Mouse (Mus musculus) C2C12 (cell line): ENCODE data around the gene Ppard.

Experiments used
- CTCF ChIP-seq: IDR thresholded peaks from one replicate; pipeline ENCODE4 v1.5.1; 2011; ENCODE audit not compliant: control insufficient read depth, insufficient read depth, insufficient read length
- USF1 ChIP-seq: IDR thresholded peaks from one replicate; pipeline ENCODE4 v1.6.1; 2011; ENCODE audit warnings: low read depth, mild to moderate bottlenecking, control low read depth, moderate library complexity

DNA sequence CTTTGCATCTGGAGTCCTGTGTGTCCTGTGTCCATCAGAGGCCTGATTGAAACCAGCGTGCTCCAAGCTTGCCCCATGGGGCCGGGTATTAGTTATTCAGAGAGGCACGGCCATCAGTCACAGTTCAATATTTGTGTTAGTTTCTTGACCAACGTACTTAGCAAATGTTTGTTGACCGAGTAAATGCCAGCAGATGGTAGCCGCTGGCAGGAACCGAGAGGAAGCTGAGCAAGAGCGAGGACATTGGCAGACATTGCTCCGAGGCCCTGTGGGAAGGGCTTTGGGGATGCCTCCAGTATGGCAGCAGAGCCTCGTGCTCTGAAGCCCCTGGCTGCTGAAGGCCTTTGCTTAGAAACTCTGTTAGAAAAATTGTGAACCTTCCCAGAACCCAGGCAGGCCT, 45.2 kb downstream of the Ppard start:
- TF ChIP-seq CTCF (no peak), USF1 (no peak)
